Mouse (Mus musculus): ENCODE data around the gene Mnt. TPM values are rescaled to one million over a fixed set of nuclear protein-coding genes. Genes with fewer than 3 reads are reported as not detected.

The Mnt gene
- polyA plus RNA-seq, 1 experiment: 14.4 TPM

- no peak overlapping the region for H3K4me3 ChIP-seq (ENCODE audit: insufficient read depth, low read length)
- H3K4me1 ChIP-seq (ENCODE audit: control insufficient read depth, insufficient read depth, low read length): no peaks in the 10 kb centered on the region
- TF ChIP-seq CTCF (IDR thresholded peaks at IDR 0.05; ENCODE audit: borderline replicate concordance, insufficient read depth, low read length): no peak
- TF ChIP-seq POLR2A (IDR thresholded peaks at IDR 0.05; ENCODE audit: low read depth, low read length): no peak
- no peak overlapping the region for H3K27ac ChIP-seq (ENCODE audit: insufficient read depth, low read length)
Measured at GRCm38 (mm10) chr11:74815795-74816194, 14.9 kb upstream of the Mnt start.

- TF ChIP-seq POLR2A (IDR thresholded peaks at IDR 0.05; ENCODE audit: low read depth, low read length) (no peak), CTCF (IDR thresholded peaks at IDR 0.05; ENCODE audit: borderline replicate concordance, insufficient read depth, low read length) (no peak)
- H3K4me1 ChIP-seq (ENCODE audit: control insufficient read depth, insufficient read depth, low read length): peaks cover 1% of the 10 kb centered on the region
- no peak overlapping the region for H3K4me3 ChIP-seq (ENCODE audit: insufficient read depth, low read length)
- no peak overlapping the region for H3K27ac ChIP-seq (ENCODE audit: insufficient read depth, low read length)
Measured at GRCm38 (mm10) chr11:74820921-74821320, 9.8 kb upstream of the Mnt start.

GRCm38 (mm10) chr11:74821463-74821862 is 9.3 kb upstream of the Mnt start:
- TF ChIP-seq POLR2A (IDR thresholded peaks at IDR 0.05; ENCODE audit: low read depth, low read length) (no peak), CTCF (IDR thresholded peaks at IDR 0.05; ENCODE audit: borderline replicate concordance, insufficient read depth, low read length) (no peak)
- H3K4me3 ChIP-seq (ENCODE audit: insufficient read depth, low read length): no peak overlapping the region
- H3K27ac ChIP-seq (ENCODE audit: insufficient read depth, low read length): no peak overlapping the region
- H3K4me1 ChIP-seq (ENCODE audit: control insufficient read depth, insufficient read depth, low read length): peaks cover 4% of the 10 kb centered on the region

GRCm38 (mm10) chr11:74822746-74823440 is 7.8 kb upstream of the Mnt start:
- TF ChIP-seq CTCF (IDR thresholded peaks at IDR 0.05; ENCODE audit: borderline replicate concordance, insufficient read depth, low read length): no peak
- TF ChIP-seq POLR2A (IDR thresholded peaks at IDR 0.05; ENCODE audit: low read depth, low read length): no peak
- Histone ChIP-seq H3K4me3 (ENCODE audit: insufficient read depth, low read length) (no peak overlapping the region), H3K27ac (ENCODE audit: insufficient read depth, low read length) (no peak overlapping the region), H3K4me1 (ENCODE audit: control insufficient read depth, insufficient read depth, low read length) (peaks cover 4% of the 10 kb centered on the region)

- TF ChIP-seq POLR2A (IDR thresholded peaks at IDR 0.05; ENCODE audit: low read depth, low read length) (no peak), CTCF (IDR thresholded peaks at IDR 0.05; ENCODE audit: borderline replicate concordance, insufficient read depth, low read length) (no peak)
- H3K4me3 ChIP-seq (ENCODE audit: insufficient read depth, low read length): no peak overlapping the region
- H3K27ac ChIP-seq (ENCODE audit: insufficient read depth, low read length): no peak overlapping the region
- H3K4me1 ChIP-seq (ENCODE audit: control insufficient read depth, insufficient read depth, low read length): peaks cover 8% of the 10 kb centered on the region
Measured at GRCm38 (mm10) chr11:74826151-74826550, 4.6 kb upstream of the Mnt start.

- no peak overlapping the region for H3K4me3 ChIP-seq (ENCODE audit: insufficient read depth, low read length)
- H3K4me1 ChIP-seq (ENCODE audit: control insufficient read depth, insufficient read depth, low read length): peaks cover 8% of the 10 kb centered on the region
- H3K27ac ChIP-seq (ENCODE audit: insufficient read depth, low read length): no peak overlapping the region
- TF ChIP-seq CTCF (IDR thresholded peaks at IDR 0.05; ENCODE audit: borderline replicate concordance, insufficient read depth, low read length) (no peak), POLR2A (IDR thresholded peaks at IDR 0.05; ENCODE audit: low read depth, low read length) (no peak)
Measured at GRCm38 (mm10) chr11:74826702-74827101, 4.0 kb upstream of the Mnt start.

- TF ChIP-seq POLR2A (IDR thresholded peaks at IDR 0.05; ENCODE audit: low read depth, low read length) (no peak), CTCF (IDR thresholded peaks at IDR 0.05; ENCODE audit: borderline replicate concordance, insufficient read depth, low read length) (no peak)
- Histone ChIP-seq H3K4me3 (ENCODE audit: insufficient read depth, low read length) (no peak overlapping the region), H3K4me1 (ENCODE audit: control insufficient read depth, insufficient read depth, low read length) (peaks cover 8% of the 10 kb centered on the region), H3K27ac (ENCODE audit: insufficient read depth, low read length) (no peak overlapping the region)
Measured at GRCm38 (mm10) chr11:74827791-74828403, 2.8 kb upstream of the Mnt start.

GRCm38 (mm10) chr11:74828404-74828931 is 2.3 kb upstream of the Mnt start:
- TF ChIP-seq POLR2A (IDR thresholded peaks at IDR 0.05; ENCODE audit: low read depth, low read length) (no peak), CTCF (IDR thresholded peaks at IDR 0.05; ENCODE audit: borderline replicate concordance, insufficient read depth, low read length) (no peak)
- Histone ChIP-seq H3K4me1 (ENCODE audit: control insufficient read depth, insufficient read depth, low read length) (peaks cover 10% of the 10 kb centered on the region), H3K27ac (ENCODE audit: insufficient read depth, low read length) (no peak overlapping the region), H3K4me3 (ENCODE audit: insufficient read depth, low read length) (no peak overlapping the region)

- peak overlapping the region; percentile 93 for H3K27ac ChIP-seq (ENCODE audit: insufficient read depth, low read length)
- TF ChIP-seq CTCF (IDR thresholded peaks at IDR 0.05; ENCODE audit: borderline replicate concordance, insufficient read depth, low read length): no peak
- no peak for TF ChIP-seq POLR2A (IDR thresholded peaks at IDR 0.05; ENCODE audit: low read depth, low read length)
- peak overlapping the region; percentile 37; the same call in 1 of the 2 replicates for H3K4me3 ChIP-seq (ENCODE audit: insufficient read depth, low read length)
- H3K4me1 ChIP-seq (ENCODE audit: control insufficient read depth, insufficient read depth, low read length): peaks cover 10% of the 10 kb centered on the region
Measured at GRCm38 (mm10) chr11:74828965-74829550, 1.7 kb upstream of the Mnt start.

GRCm38 (mm10) chr11:74829812-74830211 is 908 bp upstream of the Mnt start:
- peak overlapping the region; percentile 37 for H3K4me3 ChIP-seq (ENCODE audit: insufficient read depth, low read length)
- TF ChIP-seq POLR2A (IDR thresholded peaks at IDR 0.05; ENCODE audit: low read depth, low read length) (peak; percentile 46; the same call in 1 of the 2 replicates), CTCF (IDR thresholded peaks at IDR 0.05; ENCODE audit: borderline replicate concordance, insufficient read depth, low read length) (no peak)

More at GRCm38 (mm10) chr11:74829812-74830211, 908 bp upstream of the Mnt start:
- peaks cover 10% of the 10 kb centered on the region for H3K4me1 ChIP-seq (ENCODE audit: control insufficient read depth, insufficient read depth, low read length)
- H3K27ac ChIP-seq (ENCODE audit: insufficient read depth, low read length): peak overlapping the region; percentile 93

All from embryonic fibroblast, embryonic 13.5 days (primary cell).